Mouse (Mus musculus): ENCODE data around the gene Nav1.
A peak's percentile ranks its signal among the peaks of the same experiment; 100 is the strongest.

Gene Nav1

GRCm38 (mm10) chr1:135483971-135484370 lies 123.1 kb downstream of the Nav1 start:
- DNase-seq (ENCODE audit: low spot score in 2 of 2): no peak

- DNase-seq (ENCODE audit: low spot score in 2 of 2): no peak
Observed at GRCm38 (mm10) chr1:135482666-135483065, 124.4 kb downstream of the Nav1 start.

- no peak for DNase-seq (ENCODE audit: low spot score in 2 of 2)
Observed at GRCm38 (mm10) chr1:135481656-135482055, 125.4 kb downstream of the Nav1 start.

- no peak for DNase-seq (ENCODE audit: low spot score in 2 of 2)
Observed at GRCm38 (mm10) chr1:135480815-135481214, 126.3 kb downstream of the Nav1 start.

- no peak for DNase-seq (ENCODE audit: low spot score in 2 of 2)
Observed at GRCm38 (mm10) chr1:135475571-135475895, 131.6 kb downstream of the Nav1 start.

- DNase-seq (ENCODE audit: low spot score in 2 of 2): no peak
Observed at GRCm38 (mm10) chr1:135474861-135475570, 132.1 kb downstream of the Nav1 start.

- DNase-seq (ENCODE audit: low spot score in 2 of 2): no peak
Observed at GRCm38 (mm10) chr1:135472536-135472935, 134.6 kb downstream of the Nav1 start.

GRCm38 (mm10) chr1:135471742-135472141 lies 135.4 kb downstream of the Nav1 start:
- DNase-seq (ENCODE audit: low spot score in 2 of 2): no peak

GRCm38 (mm10) chr1:135470546-135470945 lies 136.5 kb downstream of the Nav1 start:
- no peak for DNase-seq (ENCODE audit: low spot score in 2 of 2)

- no peak for DNase-seq (ENCODE audit: low spot score in 2 of 2)
Observed at GRCm38 (mm10) chr1:135467462-135467861, 139.6 kb downstream of the Nav1 start.

- DNase-seq (ENCODE audit: low spot score in 2 of 2): no peak
Observed at GRCm38 (mm10) chr1:135466935-135467334, 140.2 kb downstream of the Nav1 start.

- DNase-seq (ENCODE audit: low spot score in 2 of 2): no peak
Observed at GRCm38 (mm10) chr1:135465734-135466133, 141.4 kb downstream of the Nav1 start.

GRCm38 (mm10) chr1:135462736-135463135 lies 144.4 kb downstream of the Nav1 start:
- no peak for DNase-seq (ENCODE audit: low spot score in 2 of 2)

- DNase-seq (ENCODE audit: low spot score in 2 of 2): no peak
Observed at GRCm38 (mm10) chr1:135462304-135462703, 144.8 kb downstream of the Nav1 start.

- peak; percentile 71 to 77 for DNase-seq (ENCODE audit: low spot score in 2 of 2)
Observed at GRCm38 (mm10) chr1:135461097-135461730, 145.9 kb downstream of the Nav1 start.

- DNase-seq (ENCODE audit: low spot score in 2 of 2): no peak
Observed at GRCm38 (mm10) chr1:135460521-135460920, 146.6 kb downstream of the Nav1 start.

- no peak for DNase-seq (ENCODE audit: low spot score in 2 of 2)
Observed at GRCm38 (mm10) chr1:135457860-135458259, 149.2 kb downstream of the Nav1 start.

- peak in 1 of 2 experiments; percentile 54 for DNase-seq (ENCODE audit: low spot score in 2 of 2)
Observed at GRCm38 (mm10) chr1:135452259-135452658, 154.8 kb downstream of the Nav1 start.

GRCm38 (mm10) chr1:135451419-135451818 lies 155.7 kb downstream of the Nav1 start:
- no peak for DNase-seq (ENCODE audit: low spot score in 2 of 2)

- no peak for DNase-seq (ENCODE audit: low spot score in 2 of 2)
Observed at GRCm38 (mm10) chr1:135449876-135450275, 157.2 kb downstream of the Nav1 start.

- no peak for DNase-seq (ENCODE audit: low spot score in 2 of 2)
Observed at GRCm38 (mm10) chr1:135448940-135449339, 158.2 kb downstream of the Nav1 start.

GRCm38 (mm10) chr1:135443506-135443905 lies 163.6 kb downstream of the Nav1 start:
- DNase-seq (ENCODE audit: low spot score in 2 of 2): no peak

- DNase-seq (ENCODE audit: low spot score in 2 of 2): no peak
Observed at GRCm38 (mm10) chr1:135441861-135442260, 165.2 kb downstream of the Nav1 start.

GRCm38 (mm10) chr1:135440986-135441385 lies 166.1 kb downstream of the Nav1 start:
- DNase-seq (ENCODE audit: low spot score in 2 of 2): no peak

Data from frontal cortex, postnatal 36 days (tissue).